Mouse (Mus musculus) urinary bladder, adult 18-20 months (tissue): Measurements from ENCODE around the gene Slc51a.

ENCODE experiments used
- DNase-seq, 2 experiments: peaks; one replicate each; pipeline ENCODE4 v3.0.0; 2022; ENCODE audit warnings: low spot score in 2 of 2, mixed read lengths in 2 of 2

Slc51a gene

GRCm38 (mm10) chr16:32431926-32432325, 55.8 kb downstream of the Slc51a start:
- no peak for DNase-seq

GRCm38 (mm10) chr16:32431047-32431591, 56.6 kb downstream of the Slc51a start:
- DNase-seq: peak in 1 of 2 experiments; percentile 21

- DNase-seq: peak; percentile 84 to 85
Measured at GRCm38 (mm10) chr16:32430474-32431046, 57.1 kb downstream of the Slc51a start, which contains the start of gene Pcyt1a. Gene Pcyt1a (plus strand): TSS chr16:32430921.

- no peak for DNase-seq
Measured at GRCm38 (mm10) chr16:32427506-32427905, 60.2 kb downstream of the Slc51a start.
